Mouse (Mus musculus) erythroid progenitor cell, adult 5-6 weeks (primary cell): ENCODE results near the gene Scamp3. TPM values are rescaled to one million over a fixed set of nuclear protein-coding genes. Genes with fewer than 3 reads are reported as not detected.
"Not testable (repeated sequence)": the region's sequence is repeated elsewhere in the genome, so short reads cannot be mapped to it uniquely, and the experiment has no call there.

Experiments used
- ATAC-seq: replicated peaks from 2 replicates; pipeline ENCODE4 v1.8.0; 2016; ENCODE audit warnings: moderate number of reproducible peaks, mild to moderate bottlenecking, moderate TSS enrichment, inconsistent platforms; ENCODE audit not compliant: poor library complexity, low FRiP score, severe bottlenecking
- total RNA-seq, 2 experiments: library from RNA; stranded (forward) in 1 of 2; stranded (reverse) in 1 of 2; fragments of 150-400 nt in 1 of 2; fragments of 186-747, 209-891 nt in 1 of 2; gene quantifications; 2 replicates each; pipeline versions ENCODE4 v1.2.3 to v1.2.4; 2015 to 2017; ENCODE audit warnings: low replicate concordance in 2 of 2

The Scamp3 gene
- total RNA-seq, 2 experiments from 2014 or later, result 3.6 to 19.3 TPM

GRCm38 (mm10) chr3:89161207-89161606 is 16.1 kb upstream of the Scamp3 start:
- not testable (repeated sequence) for ATAC-seq

- no peak for ATAC-seq
Observed at GRCm38 (mm10) chr3:89161786-89162185, 15.5 kb upstream of the Scamp3 start.

GRCm38 (mm10) chr3:89163123-89163522 is 14.2 kb upstream of the Scamp3 start:
- ATAC-seq, result no peak

- ATAC-seq, result no peak
Observed at GRCm38 (mm10) chr3:89163643-89164245, 13.5 kb upstream of the Scamp3 start.

- peak; percentile 98 for ATAC-seq
Observed at GRCm38 (mm10) chr3:89164506-89165267, 12.6 kb upstream of the Scamp3 start, which contains the start of gene Clk2. Clk2 (plus strand) TSS chr3:89164795.

- no peak for ATAC-seq
Observed at GRCm38 (mm10) chr3:89165268-89165870, 11.9 kb upstream of the Scamp3 start.

- no peak for ATAC-seq
Observed at GRCm38 (mm10) chr3:89166945-89167344, 10.3 kb upstream of the Scamp3 start.

GRCm38 (mm10) chr3:89174844-89175243 is 2.4 kb upstream of the Scamp3 start:
- no peak for ATAC-seq

- no peak for ATAC-seq
Observed at GRCm38 (mm10) chr3:89175544-89175943, 1.7 kb upstream of the Scamp3 start.

- ATAC-seq, result no peak
Observed at GRCm38 (mm10) chr3:89176421-89176820, 852 bp upstream of the Scamp3 start.

GRCm38 (mm10) chr3:89178107-89178385 is 773 bp downstream of the Scamp3 start:
- ATAC-seq, result no peak

- no peak for ATAC-seq
Observed at GRCm38 (mm10) chr3:89179056-89179455, 1.8 kb downstream of the Scamp3 start.

GRCm38 (mm10) chr3:89181749-89182500 is 4.7 kb downstream of the Scamp3 start:
- no peak for ATAC-seq

- ATAC-seq, result no peak
Observed at GRCm38 (mm10) chr3:89182531-89183057, 5.3 kb downstream of the Scamp3 start.

GRCm38 (mm10) chr3:89183058-89183958 is 6.0 kb downstream of the Scamp3 start, which contains the start of gene Fam189b:
Fam189b (plus strand) TSS chr3:89183143.
- peak; percentile 90 for ATAC-seq

- ATAC-seq, result no peak
Observed at GRCm38 (mm10) chr3:89183959-89184315, 6.7 kb downstream of the Scamp3 start.

GRCm38 (mm10) chr3:89187197-89187596 is 9.9 kb downstream of the Scamp3 start:
- no peak for ATAC-seq

GRCm38 (mm10) chr3:89187690-89188477 is 10.6 kb downstream of the Scamp3 start:
- no peak for ATAC-seq
